Mouse (Mus musculus): Measurements from ENCODE around the gene Armc10.

- TF ChIP-seq CTCF (IDR thresholded peaks at IDR 0.05; ENCODE audit: low read depth, low read length) (no peak), EP300 (IDR thresholded peaks at IDR 0.05; ENCODE audit: insufficient read depth, low read depth, low read length) (no peak), POLR2A (IDR thresholded peaks at IDR 0.05; ENCODE audit: insufficient read depth, low read length) (no peak)
Measured at GRCm38 (mm10) chr5:21640961-21641360, 4.7 kb upstream of the Armc10 start.

All from ES-Bruce4 (cell line).